Mouse (Mus musculus): ENCODE measurements around the gene Frem1. TPM values are rescaled to one million over a fixed set of nuclear protein-coding genes. Genes with fewer than 3 reads are reported as not detected.

The Frem1 gene
- polyA plus RNA-seq, 1 experiment from 2014 or later = 4.1 TPM

- H3K9ac ChIP-seq (ENCODE audit: low read depth, low read length) = no peak overlapping the region
These were observed 166.6 kb downstream of the Frem1 start for GRCm38 (mm10) chr4:82885535-82885913.

GRCm38 (mm10) chr4:82884636-82885534 is 167.3 kb downstream of the Frem1 start, which contains the start of gene Cer1:
TSS of gene Cer1 (minus strand) at chr4:82885148.
- Histone ChIP-seq H3K36me3 (ENCODE audit: control insufficient read depth, insufficient read depth, low read length) (no peaks in the 10 kb centered on the region), H3K9ac (ENCODE audit: low read depth, low read length) (no peak within 1 kb of the TSS), H3K4me3 (ENCODE audit: low read length) (no peak within 1 kb of the TSS), H3K27ac (ENCODE audit: low read length) (no peak within 1 kb of the TSS), H3K9me3 (ENCODE audit: control insufficient read depth, low read length) (no peaks in the 10 kb centered on the region), H3K27me3 (replicated peaks; ENCODE audit: control insufficient read depth, insufficient read depth, low read length) (no peaks in the 10 kb centered on the region), H3K4me2 (ENCODE audit: low read depth, low read length) (no peak within 1 kb of the TSS), H3K4me1 (ENCODE audit: control insufficient read depth, insufficient read depth, low read length) (no peaks in the 10 kb centered on the region)
- no peak for ATAC-seq
- 64% methylated on average over 19 of the region's 19 CpGs for WGBS

More at GRCm38 (mm10) chr4:82885535-82885913, 166.6 kb downstream of the Frem1 start:
- 40% methylated on average over 1 of the region's 1 CpGs for WGBS
- Histone ChIP-seq H3K27me3 (replicated peaks; ENCODE audit: control insufficient read depth, insufficient read depth, low read length) (no peaks in the 10 kb centered on the region), H3K4me2 (ENCODE audit: low read depth, low read length) (no peak overlapping the region), H3K4me3 (ENCODE audit: low read length) (no peak overlapping the region), H3K4me1 (ENCODE audit: control insufficient read depth, insufficient read depth, low read length) (no peaks in the 10 kb centered on the region), H3K36me3 (ENCODE audit: control insufficient read depth, insufficient read depth, low read length) (no peaks in the 10 kb centered on the region), H3K9me3 (ENCODE audit: control insufficient read depth, low read length) (no peaks in the 10 kb centered on the region), H3K27ac (ENCODE audit: low read length) (no peak overlapping the region)
- no peak for ATAC-seq

GRCm38 (mm10) chr4:82882500-82882899 is 169.6 kb downstream of the Frem1 start:
- 80% methylated on average over 9 of the region's 9 CpGs for WGBS
- H3K4me3 ChIP-seq (ENCODE audit: low read length) = no peak overlapping the region
- H3K4me2 ChIP-seq (ENCODE audit: low read depth, low read length) = no peak overlapping the region
- no peaks in the 10 kb centered on the region for H3K36me3 ChIP-seq (ENCODE audit: control insufficient read depth, insufficient read depth, low read length)
- no peak overlapping the region for H3K27ac ChIP-seq (ENCODE audit: low read length)
- H3K27me3 ChIP-seq (replicated peaks; ENCODE audit: control insufficient read depth, insufficient read depth, low read length) = no peaks in the 10 kb centered on the region
- no peak overlapping the region for H3K9ac ChIP-seq (ENCODE audit: low read depth, low read length)
- no peaks in the 10 kb centered on the region for H3K9me3 ChIP-seq (ENCODE audit: control insufficient read depth, low read length)
- no peaks in the 10 kb centered on the region for H3K4me1 ChIP-seq (ENCODE audit: control insufficient read depth, insufficient read depth, low read length)
- no peak for ATAC-seq

- Histone ChIP-seq H3K36me3 (ENCODE audit: control insufficient read depth, insufficient read depth, low read length) (no peaks in the 10 kb centered on the region), H3K9ac (ENCODE audit: low read depth, low read length) (no peak overlapping the region), H3K27ac (ENCODE audit: low read length) (no peak overlapping the region), H3K4me1 (ENCODE audit: control insufficient read depth, insufficient read depth, low read length) (no peaks in the 10 kb centered on the region), H3K4me3 (ENCODE audit: low read length) (no peak overlapping the region), H3K27me3 (replicated peaks; ENCODE audit: control insufficient read depth, insufficient read depth, low read length) (no peaks in the 10 kb centered on the region), H3K9me3 (ENCODE audit: control insufficient read depth, low read length) (no peaks in the 10 kb centered on the region), H3K4me2 (ENCODE audit: low read depth, low read length) (no peak overlapping the region)
- no peak for ATAC-seq
- 66% methylated on average over 3 of the region's 3 CpGs for whole genome bisulfite sequencing
These were observed 170.8 kb downstream of the Frem1 start for GRCm38 (mm10) chr4:82881366-82881765.

- H3K4me1 ChIP-seq (ENCODE audit: control insufficient read depth, insufficient read depth, low read length) = no peaks in the 10 kb centered on the region
- ATAC-seq = no peak
- no peaks in the 10 kb centered on the region for H3K27me3 ChIP-seq (replicated peaks; ENCODE audit: control insufficient read depth, insufficient read depth, low read length)
- no peaks in the 10 kb centered on the region for H3K36me3 ChIP-seq (ENCODE audit: control insufficient read depth, insufficient read depth, low read length)
- no peaks in the 10 kb centered on the region for H3K9me3 ChIP-seq (ENCODE audit: control insufficient read depth, low read length)
- no peak overlapping the region for H3K27ac ChIP-seq (ENCODE audit: low read length)
- WGBS = 67% methylated on average over 2 of the region's 2 CpGs
- H3K9ac ChIP-seq (ENCODE audit: low read depth, low read length) = no peak overlapping the region
- H3K4me2 ChIP-seq (ENCODE audit: low read depth, low read length) = no peak overlapping the region
- no peak overlapping the region for H3K4me3 ChIP-seq (ENCODE audit: low read length)
These were observed 171.9 kb downstream of the Frem1 start for GRCm38 (mm10) chr4:82880243-82880642.

GRCm38 (mm10) chr4:82879152-82879551 is 173.0 kb downstream of the Frem1 start:
- Histone ChIP-seq H3K4me2 (ENCODE audit: low read depth, low read length) (no peak overlapping the region), H3K36me3 (ENCODE audit: control insufficient read depth, insufficient read depth, low read length) (no peaks in the 10 kb centered on the region), H3K4me3 (ENCODE audit: low read length) (no peak overlapping the region), H3K27ac (ENCODE audit: low read length) (no peak overlapping the region), H3K9me3 (ENCODE audit: control insufficient read depth, low read length) (no peaks in the 10 kb centered on the region), H3K4me1 (ENCODE audit: control insufficient read depth, insufficient read depth, low read length) (no peaks in the 10 kb centered on the region), H3K9ac (ENCODE audit: low read depth, low read length) (no peak overlapping the region), H3K27me3 (replicated peaks; ENCODE audit: control insufficient read depth, insufficient read depth, low read length) (no peaks in the 10 kb centered on the region)
- WGBS = 75% methylated on average over 6 of the region's 6 CpGs
- ATAC-seq = no peak

GRCm38 (mm10) chr4:82876656-82877055 is 175.5 kb downstream of the Frem1 start:
- Histone ChIP-seq H3K4me3 (ENCODE audit: low read length) (no peak overlapping the region), H3K4me1 (ENCODE audit: control insufficient read depth, insufficient read depth, low read length) (no peaks in the 10 kb centered on the region), H3K4me2 (ENCODE audit: low read depth, low read length) (no peak overlapping the region), H3K9ac (ENCODE audit: low read depth, low read length) (no peak overlapping the region), H3K27me3 (replicated peaks; ENCODE audit: control insufficient read depth, insufficient read depth, low read length) (no peaks in the 10 kb centered on the region), H3K36me3 (ENCODE audit: control insufficient read depth, insufficient read depth, low read length) (no peaks in the 10 kb centered on the region), H3K27ac (ENCODE audit: low read length) (no peak overlapping the region), H3K9me3 (ENCODE audit: control insufficient read depth, low read length) (no peaks in the 10 kb centered on the region)
- 84% methylated on average over 2 of the region's 2 CpGs for WGBS
- ATAC-seq = no peak

- no peak overlapping the region for H3K4me2 ChIP-seq (ENCODE audit: low read depth, low read length)
- H3K9ac ChIP-seq (ENCODE audit: low read depth, low read length) = no peak overlapping the region
- H3K36me3 ChIP-seq (ENCODE audit: control insufficient read depth, insufficient read depth, low read length) = no peaks in the 10 kb centered on the region
- H3K4me3 ChIP-seq (ENCODE audit: low read length) = no peak overlapping the region
- ATAC-seq = no peak
- no peaks in the 10 kb centered on the region for H3K9me3 ChIP-seq (ENCODE audit: control insufficient read depth, low read length)
- WGBS = 64% methylated on average over 4 of the region's 4 CpGs
- no peak overlapping the region for H3K27ac ChIP-seq (ENCODE audit: low read length)
- no peaks in the 10 kb centered on the region for H3K27me3 ChIP-seq (replicated peaks; ENCODE audit: control insufficient read depth, insufficient read depth, low read length)
- no peaks in the 10 kb centered on the region for H3K4me1 ChIP-seq (ENCODE audit: control insufficient read depth, insufficient read depth, low read length)
These were observed 176.6 kb downstream of the Frem1 start for GRCm38 (mm10) chr4:82875532-82875931.

GRCm38 (mm10) chr4:82874791-82875190 is 177.3 kb downstream of the Frem1 start:
- H3K36me3 ChIP-seq (ENCODE audit: control insufficient read depth, insufficient read depth, low read length) = no peaks in the 10 kb centered on the region
- no peak overlapping the region for H3K9ac ChIP-seq (ENCODE audit: low read depth, low read length)
- WGBS = 70% methylated on average over 4 of the region's 4 CpGs
- H3K27me3 ChIP-seq (replicated peaks; ENCODE audit: control insufficient read depth, insufficient read depth, low read length) = no peaks in the 10 kb centered on the region
- no peak overlapping the region for H3K27ac ChIP-seq (ENCODE audit: low read length)
- H3K4me2 ChIP-seq (ENCODE audit: low read depth, low read length) = no peak overlapping the region
- no peak overlapping the region for H3K4me3 ChIP-seq (ENCODE audit: low read length)
- no peak for ATAC-seq
- H3K4me1 ChIP-seq (ENCODE audit: control insufficient read depth, insufficient read depth, low read length) = no peaks in the 10 kb centered on the region
- H3K9me3 ChIP-seq (ENCODE audit: control insufficient read depth, low read length) = 0 out of 2 replicates have a peak, but pooled peaks cover 3% of the 10 kb centered on the region

All from intestine, embryonic 16.5 days (tissue).